Mouse (Mus musculus) CH12F3 (cell line): ENCODE results near the gene Trpv4.

Source experiments
- in situ Hi-C: fragments of 300-500 bp; cut with MboI; formaldehyde crosslinking; loops from 2 replicates; pipeline ENCODE4 v1.14.3; 2020; ENCODE audit warnings: low sequenced_read_pairs

Gene Trpv4

DNA sequence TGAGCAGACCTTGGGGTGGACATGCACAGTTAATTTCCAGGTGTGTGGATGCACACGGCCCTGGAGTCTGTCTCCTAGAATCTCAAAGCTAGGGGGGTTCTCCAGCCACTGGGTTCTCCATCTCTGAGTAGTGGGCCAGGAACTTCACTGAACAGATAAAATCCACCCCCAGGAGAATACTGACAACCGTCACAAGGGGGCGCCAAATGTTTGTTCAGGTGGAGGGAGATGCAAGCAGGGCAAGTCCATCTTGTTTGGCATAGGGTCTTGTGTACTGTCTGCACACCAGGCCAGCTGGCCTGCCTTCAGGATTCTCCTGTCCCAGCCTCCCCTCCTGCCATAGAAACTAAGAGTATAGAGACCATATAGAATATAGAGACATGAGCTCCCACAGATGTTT, 32.6 kb downstream of the Trpv4 start:
- in situ Hi-C loops, result no loop called here

GRCm38 (mm10) chr5:114620305-114620704, 37.9 kb downstream of the Trpv4 start:
- in situ Hi-C loops, result no loop called here

DNA sequence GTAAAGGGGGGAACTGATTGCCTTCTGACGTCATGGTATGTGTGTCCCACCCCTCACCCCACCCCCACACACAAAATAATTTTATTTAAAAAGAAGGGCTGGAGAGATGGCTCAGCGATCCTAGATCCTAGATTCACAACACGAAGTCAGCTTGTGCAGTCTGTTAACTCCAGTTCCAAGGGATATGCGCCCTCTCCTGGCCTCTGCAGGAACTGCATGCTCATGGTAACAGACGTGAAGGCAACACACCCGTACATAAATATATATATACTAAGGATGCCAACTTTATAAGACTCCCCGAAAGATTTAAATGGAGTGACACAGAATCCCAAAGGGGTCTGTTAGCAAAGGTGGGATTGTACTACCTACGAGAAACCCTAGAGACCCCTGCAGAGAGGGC, 39.4 kb downstream of the Trpv4 start:
- in situ Hi-C loops, result no loop called here

GRCm38 (mm10) chr5:114617809-114618208, 40.4 kb downstream of the Trpv4 start:
- in situ Hi-C loops, result no loop called here

DNA sequence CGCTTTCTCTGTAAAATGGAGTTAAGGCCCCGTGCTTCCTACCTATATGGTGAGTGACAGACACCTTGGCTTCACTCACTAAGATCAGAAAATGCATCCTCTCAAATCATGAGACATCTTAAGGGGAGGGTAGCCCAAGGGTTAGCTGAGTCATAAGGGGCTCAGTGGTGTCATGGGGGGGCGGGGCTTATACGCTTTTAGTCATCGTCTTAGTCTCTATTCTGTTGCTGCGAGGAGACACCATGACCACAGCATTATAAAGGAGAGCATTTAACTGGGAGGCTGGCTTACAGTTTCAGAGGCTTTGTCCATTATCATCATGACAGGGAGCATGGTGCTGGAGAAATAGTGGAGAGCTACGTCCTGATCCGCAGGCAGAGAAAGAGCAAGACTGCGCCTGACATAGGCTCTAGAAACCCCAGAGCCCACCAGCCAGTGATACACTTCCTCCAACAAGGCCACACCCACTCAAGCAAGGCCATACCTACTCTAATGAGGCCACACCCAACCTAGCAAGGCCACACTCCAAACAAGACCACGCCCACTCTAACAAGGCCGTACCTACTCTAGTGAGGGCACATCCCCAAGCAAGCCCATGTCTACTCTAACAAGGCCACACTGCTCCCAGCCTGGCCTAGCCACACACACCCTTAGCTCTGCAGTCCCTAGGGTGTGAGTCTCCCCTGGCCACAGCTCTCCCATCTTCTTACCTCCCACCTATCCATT, 41.7 kb downstream of the Trpv4 start:
- in situ Hi-C loops, result no loop called here

DNA sequence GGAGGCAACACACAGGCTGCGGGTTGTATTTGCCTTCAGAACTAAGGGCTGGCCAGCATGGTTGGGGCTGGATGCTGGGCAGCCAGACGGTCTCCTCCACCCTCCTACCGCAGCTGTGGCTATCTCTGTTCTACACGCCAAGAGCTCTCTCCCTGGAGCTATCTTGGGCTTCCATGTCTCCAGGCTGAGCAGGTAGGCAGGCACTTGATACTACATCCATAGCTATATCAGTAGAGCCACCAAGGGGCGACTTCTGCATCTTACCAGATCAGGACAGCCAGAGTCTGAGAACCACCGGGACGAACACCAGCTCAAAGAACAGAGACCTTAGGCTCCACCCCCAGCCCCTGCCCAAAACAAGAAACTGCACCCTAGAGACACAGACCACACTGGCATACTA, 43.4 kb downstream of the Trpv4 start:
- in situ Hi-C loops, result no loop called here

- in situ Hi-C loops, result no loop called here
These were observed 46.1 kb downstream of the Trpv4 start for GRCm38 (mm10) chr5:114611968-114612608.

DNA sequence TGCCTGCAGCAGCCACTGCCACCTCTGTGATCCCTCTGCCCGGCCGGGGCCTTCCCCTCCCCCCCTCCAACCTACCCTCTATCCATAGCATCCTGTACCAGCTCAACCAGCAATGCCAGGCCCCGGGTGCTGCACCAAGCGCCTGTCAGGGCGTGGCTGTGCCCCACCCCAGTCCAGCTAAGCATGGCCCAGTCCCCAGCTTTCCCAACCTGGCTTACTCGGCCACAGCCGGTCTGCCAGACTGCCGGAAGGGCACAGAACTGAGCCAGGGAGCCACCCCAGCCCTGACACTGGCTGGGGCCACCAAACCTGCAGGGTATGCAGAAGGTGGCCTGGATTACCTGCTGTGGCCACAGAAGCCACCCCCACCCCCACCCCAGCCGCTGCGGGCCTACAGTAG, 47.0 kb downstream of the Trpv4 start:
- in situ Hi-C loops, result no loop called here

DNA sequence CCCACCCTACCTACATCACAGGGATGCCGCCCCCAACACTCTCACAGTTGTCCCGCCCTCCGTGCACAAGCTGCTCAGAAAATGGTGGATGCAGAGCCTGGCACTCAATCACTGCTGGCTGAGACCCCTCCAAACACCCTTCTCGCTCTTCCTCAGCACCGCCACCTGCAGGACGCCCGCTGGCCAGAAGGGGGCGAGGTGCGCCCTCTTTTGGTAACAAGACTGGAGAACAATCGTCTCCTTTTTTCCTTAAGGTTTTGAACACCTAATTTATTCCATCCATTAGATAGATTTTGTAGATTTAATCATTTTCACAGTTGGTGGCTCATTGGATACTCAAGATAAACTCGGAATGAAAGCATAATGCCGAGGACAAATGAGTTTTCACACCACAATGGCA, 49.7 kb downstream of the Trpv4 start:
- in situ Hi-C loops, result no loop called here

DNA sequence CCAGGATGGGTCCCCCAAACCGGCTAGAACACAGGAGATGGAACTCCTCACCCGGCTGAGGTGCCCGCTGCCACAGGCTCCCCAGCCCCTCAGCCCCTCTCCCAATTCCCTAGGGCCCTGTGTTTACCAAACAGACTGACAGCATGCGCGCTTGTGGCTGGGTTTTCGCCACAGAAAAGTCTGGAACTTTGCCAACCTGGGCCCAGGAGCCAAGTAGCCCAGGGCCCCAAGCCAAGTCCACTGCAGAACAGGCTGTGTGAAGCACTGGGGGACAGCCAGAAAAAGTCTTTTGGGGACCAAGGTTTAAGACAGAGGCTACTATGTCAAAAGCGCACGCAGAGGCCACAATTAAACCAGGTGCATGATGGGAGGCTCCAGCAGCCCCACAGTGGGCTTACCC, 50.6 kb downstream of the Trpv4 start:
- in situ Hi-C loops, result no loop called here

DNA sequence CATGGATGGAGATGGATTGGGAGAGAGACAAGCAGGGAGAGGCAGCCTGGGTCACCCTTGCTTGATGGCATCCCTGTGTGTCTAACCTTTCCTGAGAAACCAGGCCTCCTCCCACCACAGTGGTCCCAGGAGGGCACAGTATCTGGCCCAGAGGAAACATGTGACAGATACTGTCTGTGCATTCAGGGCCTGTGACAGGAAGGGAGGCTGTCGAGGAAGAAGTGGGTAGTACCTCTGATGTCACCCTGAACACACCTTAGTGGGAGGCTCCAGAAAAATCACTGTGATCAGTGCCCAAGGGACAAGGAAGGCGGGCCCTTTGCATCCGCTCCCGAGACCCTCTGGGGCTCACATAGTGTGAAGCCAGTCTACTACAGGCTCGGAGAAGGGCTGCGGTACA, 52.2 kb downstream of the Trpv4 start:
- in situ Hi-C loops, result no loop called here

GRCm38 (mm10) chr5:114604781-114605290, 53.4 kb downstream of the Trpv4 start:
- in situ Hi-C loops, result no loop called here

DNA sequence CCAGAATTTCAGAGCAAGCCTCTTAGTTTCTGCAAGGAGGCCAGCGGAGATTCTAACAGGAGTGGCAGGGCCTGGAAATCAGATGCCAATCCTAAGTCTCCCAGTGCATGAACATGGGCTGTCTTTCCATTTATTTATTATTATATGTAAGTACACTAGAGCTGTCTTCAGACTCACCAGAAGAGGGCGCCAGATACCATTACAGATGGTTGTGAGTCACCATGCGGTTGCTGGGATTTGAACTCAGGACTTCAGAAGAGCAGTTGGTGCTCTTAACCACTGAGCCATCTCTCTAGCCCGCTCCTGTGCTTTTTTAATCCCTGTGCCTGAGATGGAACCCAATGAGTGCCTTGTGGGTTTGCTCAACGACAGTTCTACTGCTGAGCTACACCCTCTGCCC, 54.2 kb downstream of the Trpv4 start:
- in situ Hi-C loops, result no loop called here

DNA sequence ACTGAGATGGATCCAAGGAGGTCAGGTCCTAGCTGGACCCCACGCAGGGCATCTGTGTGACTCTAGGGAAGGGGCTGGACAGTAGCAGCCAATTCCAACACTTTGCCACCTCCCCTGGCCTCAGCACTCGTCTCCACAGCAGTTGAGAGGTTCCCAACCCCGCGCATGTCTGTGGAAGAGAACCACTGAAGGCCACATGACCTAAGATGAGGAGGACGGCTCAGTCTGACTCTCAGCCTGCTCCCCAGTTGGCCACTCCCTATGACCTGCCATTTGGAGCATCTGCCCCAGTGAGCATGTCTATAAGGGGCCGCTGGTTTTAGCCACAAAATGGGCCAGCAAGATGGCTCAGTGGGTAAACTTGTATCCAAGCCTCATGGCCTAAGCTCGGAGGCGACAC, 56.2 kb downstream of the Trpv4 start:
- in situ Hi-C loops, result no loop called here

- in situ Hi-C loops, result no loop called here
These were observed 60.6 kb downstream of the Trpv4 start for GRCm38 (mm10) chr5:114597652-114598051.

- in situ Hi-C loops, result no loop called here
These were observed 61.0 kb downstream of the Trpv4 start for GRCm38 (mm10) chr5:114597222-114597621.

GRCm38 (mm10) chr5:114596604-114597003, 61.6 kb downstream of the Trpv4 start:
- in situ Hi-C loops, result no loop called here

DNA sequence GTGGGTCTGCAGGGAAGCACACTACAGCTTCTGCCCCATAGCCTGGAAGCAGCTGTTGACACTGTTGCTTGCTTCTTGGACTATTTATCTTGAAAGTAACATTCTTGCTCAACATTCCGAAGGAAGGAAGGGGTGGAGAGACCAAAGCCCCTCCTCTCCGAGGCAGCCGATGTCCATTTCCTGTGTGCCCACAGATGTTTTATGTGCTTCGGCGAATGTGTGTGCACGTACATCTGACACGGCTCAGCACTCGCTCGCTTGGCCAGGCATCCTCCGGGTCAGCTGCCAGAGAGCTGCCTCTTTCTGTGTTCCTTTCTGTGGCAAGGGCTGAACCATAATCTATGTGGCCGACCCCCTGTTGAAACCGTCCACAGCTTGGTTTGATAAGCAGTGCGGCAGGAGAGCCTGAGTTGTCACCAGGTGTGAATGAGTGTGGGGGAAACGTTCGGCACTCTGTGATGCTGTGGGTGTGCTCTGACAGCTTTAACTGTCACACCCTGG, 63.4 kb downstream of the Trpv4 start:
- in situ Hi-C loops, result no loop called here

GRCm38 (mm10) chr5:114593949-114594348, 64.3 kb downstream of the Trpv4 start:
- in situ Hi-C loops, result no loop called here

GRCm38 (mm10) chr5:114593161-114593821, 64.9 kb downstream of the Trpv4 start:
- in situ Hi-C loops, result no loop called here

DNA sequence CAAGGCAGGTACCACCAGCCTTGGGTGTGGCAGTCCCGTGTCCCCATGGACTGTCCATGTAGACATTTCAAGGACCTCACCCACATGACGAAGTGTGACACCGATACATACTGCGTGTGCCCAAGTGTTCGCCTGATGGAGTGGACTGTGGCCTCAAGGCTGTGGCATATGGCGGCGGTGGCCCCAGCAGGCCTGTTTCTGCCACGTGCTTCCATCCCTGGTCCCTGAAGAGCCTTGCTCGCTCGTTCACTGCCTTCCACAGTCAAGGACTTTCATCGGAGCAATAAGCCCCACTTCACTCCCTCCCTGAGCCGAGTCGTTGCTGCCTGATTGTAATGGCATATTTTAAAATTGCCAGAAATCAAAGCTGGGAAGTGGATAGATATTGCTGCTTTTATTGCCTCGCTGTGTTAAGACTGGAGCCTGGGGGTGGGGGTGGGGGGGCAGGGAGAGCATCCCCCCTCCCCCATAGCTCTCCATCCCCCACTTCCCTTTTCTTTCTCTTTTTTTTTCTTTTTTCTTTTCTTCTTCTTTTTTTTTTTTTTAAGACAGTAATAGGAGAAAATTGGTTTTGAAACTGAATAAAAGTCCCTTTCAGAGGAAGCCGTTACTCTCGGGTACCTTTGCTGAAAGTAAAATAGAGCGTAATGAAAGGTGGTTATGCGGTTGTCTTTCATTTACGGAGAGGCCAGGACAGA, 65.6 kb downstream of the Trpv4 start:
- in situ Hi-C loops, result no loop called here
